Mouse (Mus musculus): ENCODE measurements at regions not wholly inside any gene's neighbourhood (a gene's known extent, or its start where the extent isn't known, plus 50 kb on each side); places are given as distances from the start of the nearest gene placed in this dataset.

DNA sequence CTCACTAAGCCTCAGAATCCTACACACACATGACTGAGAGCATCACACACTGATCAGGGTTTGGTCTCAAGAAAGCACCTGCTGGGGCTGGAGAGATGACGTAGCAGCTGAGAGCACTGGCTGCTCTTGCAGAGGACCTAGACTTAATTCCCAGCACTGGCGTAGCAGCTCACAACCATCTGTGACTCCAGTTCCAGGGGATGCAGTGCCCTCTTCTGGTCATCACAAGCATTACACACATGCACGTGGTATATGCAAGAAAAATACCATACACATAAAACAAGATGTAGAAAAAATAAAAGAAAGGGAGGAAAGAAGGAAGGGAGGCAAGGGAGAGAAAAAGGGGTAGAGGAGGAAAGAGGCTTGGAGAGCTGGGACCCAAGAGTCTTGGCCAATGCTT lies 98.8 kb upstream of the Tbx3 start:
- Histone ChIP-seq H3K9ac (no peak overlapping the region), H3K4me2 (no peak overlapping the region), H3K27me3 (replicated peaks) (0 out of 2 replicates have a peak, but pooled peaks cover 5% of the 10 kb centered on the region), H3K4me3 (no peak overlapping the region), H3K27ac (ENCODE audit: poor library complexity, severe bottlenecking) (no peak overlapping the region), H3K36me3 (no peaks in the 10 kb centered on the region), H3K4me1 (replicated peaks) (peaks cover 16% of the 10 kb centered on the region), H3K9me3 (replicated peaks) (peaks cover 24% of the 10 kb centered on the region)
- 88% methylated on average over 3 of the region's 3 CpGs for WGBS
- no peak for ATAC-seq (ENCODE audit: insufficient number of reproducible peaks, low FRiP score)

DNA sequence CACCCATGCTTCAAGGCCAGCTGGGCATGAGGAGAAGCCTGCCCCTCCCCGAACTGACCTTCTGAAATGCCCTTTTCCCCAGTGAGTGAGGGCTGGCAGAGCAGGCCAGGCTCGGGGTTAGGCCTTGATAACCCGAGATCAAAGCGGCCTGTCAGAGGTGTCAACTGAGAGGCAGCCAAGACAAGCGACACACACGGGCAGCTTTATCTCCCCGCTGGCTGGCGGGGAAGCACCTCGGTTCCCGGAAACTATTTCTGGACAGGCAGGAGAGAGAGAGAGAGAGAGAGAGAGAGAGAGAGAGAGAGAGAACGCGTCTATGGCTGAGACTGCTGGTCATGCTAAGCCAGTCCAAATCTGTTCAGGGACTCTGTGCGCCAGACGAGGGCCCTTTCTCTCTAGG lies 95.3 kb upstream of the Tbx3 start:
- Histone ChIP-seq H3K4me2 (no peak overlapping the region), H3K4me1 (replicated peaks) (peaks cover 20% of the 10 kb centered on the region), H3K36me3 (no peaks in the 10 kb centered on the region), H3K27ac (ENCODE audit: poor library complexity, severe bottlenecking) (peak overlapping the region; percentile 74), H3K9me3 (replicated peaks) (peaks cover 24% of the 10 kb centered on the region), H3K27me3 (replicated peaks) (0 out of 2 replicates have a peak, but pooled peaks cover 5% of the 10 kb centered on the region), H3K4me3 (no peak overlapping the region), H3K9ac (no peak overlapping the region)
- WGBS = 5% methylated on average over 14 of the region's 14 CpGs
- peak; percentile 85 for ATAC-seq (ENCODE audit: insufficient number of reproducible peaks, low FRiP score)

- 76% methylated on average over 2 of the region's 2 CpGs for WGBS
- no peaks in the 10 kb centered on the region for H3K36me3 ChIP-seq
These were observed 91.2 kb upstream of the Tbx3 start for GRCm38 (mm10) chr5:119579288-119579687.

GRCm38 (mm10) chr5:119579806-119580205 lies 90.7 kb upstream of the Tbx3 start:
- no peak overlapping the region for H3K4me3 ChIP-seq
- no peak overlapping the region for H3K4me2 ChIP-seq
- no peak for ATAC-seq (ENCODE audit: insufficient number of reproducible peaks, low FRiP score)
- WGBS = 57% methylated on average over 2 of the region's 2 CpGs
- no peaks in the 10 kb centered on the region for H3K27me3 ChIP-seq (replicated peaks)
- H3K9ac ChIP-seq = no peak overlapping the region
- H3K36me3 ChIP-seq = no peaks in the 10 kb centered on the region
- H3K9me3 ChIP-seq (replicated peaks) = no peaks in the 10 kb centered on the region
- no peak overlapping the region for H3K27ac ChIP-seq (ENCODE audit: poor library complexity, severe bottlenecking)
- H3K4me1 ChIP-seq (replicated peaks) = peaks cover 18% of the 10 kb centered on the region

More at GRCm38 (mm10) chr5:119579288-119579687, 91.2 kb upstream of the Tbx3 start:
- Histone ChIP-seq H3K4me3 (no peak overlapping the region), H3K9ac (no peak overlapping the region), H3K4me2 (no peak overlapping the region), H3K27ac (ENCODE audit: poor library complexity, severe bottlenecking) (no peak overlapping the region), H3K27me3 (replicated peaks) (no peaks in the 10 kb centered on the region), H3K4me1 (replicated peaks) (peaks cover 24% of the 10 kb centered on the region), H3K9me3 (replicated peaks) (no peaks in the 10 kb centered on the region)
- no peak for ATAC-seq (ENCODE audit: insufficient number of reproducible peaks, low FRiP score)

- no peaks in the 10 kb centered on the region for H3K27me3 ChIP-seq (replicated peaks)
- H3K4me1 ChIP-seq (replicated peaks) = peaks cover 15% of the 10 kb centered on the region
- no peak overlapping the region for H3K4me3 ChIP-seq
- no peak overlapping the region for H3K27ac ChIP-seq (ENCODE audit: poor library complexity, severe bottlenecking)
- WGBS = 18% methylated on average over 6 of the region's 6 CpGs
- no peaks in the 10 kb centered on the region for H3K36me3 ChIP-seq
- H3K9ac ChIP-seq = no peak overlapping the region
- no peak for ATAC-seq (ENCODE audit: insufficient number of reproducible peaks, low FRiP score)
- H3K9me3 ChIP-seq (replicated peaks) = no peaks in the 10 kb centered on the region
- no peak overlapping the region for H3K4me2 ChIP-seq
These were observed 90.1 kb upstream of the Tbx3 start for GRCm38 (mm10) chr5:119580395-119580794.

DNA sequence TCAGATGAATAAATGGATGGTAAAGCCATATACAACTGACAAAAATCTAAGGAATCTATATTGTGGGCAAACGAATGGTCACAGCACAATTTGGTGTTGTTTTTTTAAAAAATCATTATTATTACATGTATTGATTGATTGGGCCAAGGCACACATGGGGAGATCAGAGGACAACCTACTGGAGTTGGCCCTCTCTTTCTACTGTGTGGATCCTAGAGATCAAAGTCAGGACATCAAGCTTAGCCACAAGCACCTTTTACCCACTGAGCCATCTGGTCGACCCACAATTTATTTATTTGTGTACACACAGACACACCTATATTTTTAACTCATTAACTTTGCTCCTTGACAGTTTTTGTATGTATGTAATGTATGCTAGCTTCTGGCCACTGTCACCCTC lies 89.7 kb upstream of the Tbx3 start:
- ATAC-seq (ENCODE audit: insufficient number of reproducible peaks, low FRiP score) = no peak
- no peaks in the 10 kb centered on the region for H3K36me3 ChIP-seq
- no peaks in the 10 kb centered on the region for H3K9me3 ChIP-seq (replicated peaks)
- no peaks in the 10 kb centered on the region for H3K27me3 ChIP-seq (replicated peaks)
- no peak overlapping the region for H3K4me2 ChIP-seq
- H3K4me3 ChIP-seq = no peak overlapping the region
- no peak overlapping the region for H3K27ac ChIP-seq (ENCODE audit: poor library complexity, severe bottlenecking)
- 43% methylated on average over 2 of the region's 2 CpGs for WGBS
- no peak overlapping the region for H3K9ac ChIP-seq
- peaks cover 11% of the 10 kb centered on the region for H3K4me1 ChIP-seq (replicated peaks)

DNA sequence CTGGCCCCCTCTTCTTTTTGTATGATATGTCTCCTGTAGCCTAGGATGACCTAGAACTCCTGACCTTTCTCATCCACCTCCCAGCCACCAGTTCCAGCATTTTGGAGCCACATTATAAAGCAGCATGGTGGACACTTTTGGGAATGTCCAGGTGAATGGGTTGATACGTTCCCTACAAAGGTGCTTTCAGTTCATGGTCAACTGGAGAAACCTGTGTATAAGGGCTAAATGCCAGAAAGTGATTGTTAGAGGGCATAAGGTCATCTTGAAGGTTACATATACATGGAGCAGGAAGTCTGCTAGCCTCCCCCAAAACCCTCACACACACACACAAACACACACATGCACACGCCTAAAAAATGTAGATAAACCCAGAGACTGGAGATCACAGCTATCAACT lies 86.1 kb upstream of the Tbx3 start:
- Histone ChIP-seq H3K4me2 (no peak overlapping the region), H3K9me3 (replicated peaks) (no peaks in the 10 kb centered on the region), H3K36me3 (no peaks in the 10 kb centered on the region), H3K27ac (ENCODE audit: poor library complexity, severe bottlenecking) (no peak overlapping the region), H3K4me3 (no peak overlapping the region), H3K4me1 (replicated peaks) (peaks cover 28% of the 10 kb centered on the region), H3K27me3 (replicated peaks) (no peaks in the 10 kb centered on the region), H3K9ac (no peak overlapping the region)
- WGBS = 70% methylated on average over 2 of the region's 2 CpGs
- no peak for ATAC-seq (ENCODE audit: insufficient number of reproducible peaks, low FRiP score)

GRCm38 (mm10) chr5:119584914-119585313 lies 85.6 kb upstream of the Tbx3 start:
- Histone ChIP-seq H3K9me3 (replicated peaks) (no peaks in the 10 kb centered on the region), H3K27ac (ENCODE audit: poor library complexity, severe bottlenecking) (no peak overlapping the region), H3K36me3 (no peaks in the 10 kb centered on the region), H3K4me3 (no peak overlapping the region), H3K9ac (no peak overlapping the region), H3K27me3 (replicated peaks) (no peaks in the 10 kb centered on the region), H3K4me1 (replicated peaks) (peaks cover 26% of the 10 kb centered on the region), H3K4me2 (no peak overlapping the region)
- no peak for ATAC-seq (ENCODE audit: insufficient number of reproducible peaks, low FRiP score)
- WGBS = 78% methylated on average over 5 of the region's 5 CpGs

DNA sequence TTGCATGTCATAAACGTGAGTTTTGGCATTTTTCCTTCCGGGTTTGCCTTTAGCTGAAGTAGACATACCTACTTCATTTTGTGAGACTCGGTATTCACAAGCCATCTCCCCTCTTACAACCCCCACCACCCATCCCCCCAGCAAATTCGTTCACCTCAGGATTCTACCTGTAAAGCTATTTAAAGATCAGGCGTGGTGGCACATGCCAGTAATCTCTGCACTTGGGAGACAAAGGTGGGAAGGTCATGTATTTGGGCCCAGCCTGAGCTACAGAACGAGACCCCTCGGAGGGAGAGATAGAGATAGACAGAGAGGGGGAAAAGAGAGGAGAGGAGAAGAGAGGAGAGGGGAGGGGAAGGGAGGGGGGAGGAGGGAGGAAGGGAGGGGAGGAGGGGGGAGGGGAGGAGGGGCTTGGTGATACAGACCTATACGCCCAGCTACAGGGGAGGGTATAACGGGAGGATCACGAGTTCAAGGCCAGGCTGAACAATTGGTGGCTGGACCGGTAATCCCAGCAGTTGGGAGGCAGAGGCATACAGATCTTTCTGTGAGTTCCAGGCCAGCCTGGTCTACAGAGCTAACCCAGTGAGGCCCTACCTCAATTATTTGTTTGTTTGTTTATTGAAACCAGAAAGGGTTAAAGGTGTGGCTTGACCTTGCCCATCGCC lies 83.9 kb upstream of the Tbx3 start:
- H3K9me3 ChIP-seq (replicated peaks) = no peaks in the 10 kb centered on the region
- no peak overlapping the region for H3K27ac ChIP-seq (ENCODE audit: poor library complexity, severe bottlenecking)
- no peak for ATAC-seq (ENCODE audit: insufficient number of reproducible peaks, low FRiP score)
- peaks cover 20% of the 10 kb centered on the region for H3K4me1 ChIP-seq (replicated peaks)
- H3K4me3 ChIP-seq = no peak overlapping the region
- H3K4me2 ChIP-seq = no peak overlapping the region
- H3K36me3 ChIP-seq = no peaks in the 10 kb centered on the region
- 68% methylated on average over 12 of the region's 12 CpGs for WGBS
- no peaks in the 10 kb centered on the region for H3K27me3 ChIP-seq (replicated peaks)
- no peak overlapping the region for H3K9ac ChIP-seq

DNA sequence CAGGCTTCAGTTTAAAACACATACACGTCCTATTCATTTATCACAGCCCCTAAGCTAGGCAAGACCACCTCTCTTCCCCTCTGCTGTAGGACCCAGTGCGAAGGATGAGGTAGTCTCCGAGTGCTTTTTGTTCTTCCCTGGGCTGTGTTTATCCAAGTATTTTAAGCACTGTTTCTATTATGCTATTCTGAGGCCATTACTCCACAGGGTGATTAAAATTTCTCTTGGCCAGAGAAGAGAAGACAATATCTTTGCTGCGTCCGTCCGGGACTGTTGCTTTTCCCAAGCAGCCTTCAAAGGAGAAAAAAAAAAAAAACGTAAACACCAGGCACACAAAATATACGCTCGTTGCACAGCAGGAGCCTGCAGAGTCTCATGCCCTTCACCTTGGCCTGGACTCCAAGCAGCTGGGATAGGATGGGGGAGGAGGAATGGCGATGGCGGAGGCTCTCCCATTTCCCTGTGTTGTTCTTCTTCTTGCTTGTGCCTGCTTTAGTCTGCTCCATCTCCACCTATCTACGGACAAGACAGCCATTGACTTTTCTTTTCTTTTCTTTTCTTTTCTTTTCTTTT lies 83.1 kb upstream of the Tbx3 start:
- 42% methylated on average over 12 of the region's 12 CpGs for WGBS
- no peaks in the 10 kb centered on the region for H3K27me3 ChIP-seq (replicated peaks)
- peaks cover 20% of the 10 kb centered on the region for H3K4me1 ChIP-seq (replicated peaks)
- H3K4me3 ChIP-seq = no peak overlapping the region
- no peak for ATAC-seq (ENCODE audit: insufficient number of reproducible peaks, low FRiP score)
- H3K27ac ChIP-seq (ENCODE audit: poor library complexity, severe bottlenecking) = no peak overlapping the region
- no peaks in the 10 kb centered on the region for H3K36me3 ChIP-seq
- no peak overlapping the region for H3K4me2 ChIP-seq
- no peaks in the 10 kb centered on the region for H3K9me3 ChIP-seq (replicated peaks)
- no peak overlapping the region for H3K9ac ChIP-seq

- Histone ChIP-seq H3K4me3 (no peak overlapping the region), H3K9me3 (replicated peaks) (no peaks in the 10 kb centered on the region), H3K9ac (no peak overlapping the region), H3K27ac (ENCODE audit: poor library complexity, severe bottlenecking) (no peak overlapping the region), H3K4me1 (replicated peaks) (peaks cover 20% of the 10 kb centered on the region), H3K36me3 (no peaks in the 10 kb centered on the region), H3K27me3 (replicated peaks) (0 out of 2 replicates have a peak, but pooled peaks cover 7% of the 10 kb centered on the region), H3K4me2 (peak overlapping the region; percentile 27; the same call in 1 of the 2 replicates)
- WGBS = 7% methylated on average over 9 of the region's 9 CpGs
- no peak for ATAC-seq (ENCODE audit: insufficient number of reproducible peaks, low FRiP score)
These were observed 81.9 kb upstream of the Tbx3 start for GRCm38 (mm10) chr5:119588340-119589272.
